20 mouse cellular contexts compared by ENCODE assay signal in genomic region chr10:89577666-89578065, GRCm38 (mm10). TPM values are rescaled to one million over a fixed set of nuclear protein-coding genes. Genes with fewer than 3 reads are reported as not detected.
"Had no signal": no experiment of that assay in that cellular context is flagged by ENCODE, and none has a peak within 500 bp of the region (broad histone marks: within the 10 kb centered on the region; RNA-seq: fewer than 3 reads in every experiment).

No protein-coding gene starts in this region.

- ATAC-seq: midbrain, embryonic 15.5 days had no signal

- DNase-seq: kidney, postnatal 10 days; kidney, postnatal 36 days; layer of hippocampus, postnatal 36 days; liver, embryonic 13.5 days; lung, adult 2 months; lung, postnatal 14 days; thymus, adult 2 months; thymus, postnatal 14 days; thymus, postnatal 4 days had no signal

RNA-seq across cellular contexts. Expression of gene Slc17a8, which starts 43.4 kb away (rescaled TPM):
- total RNA-seq: megakaryocyte, adult 5-6 weeks had no signal
- polyA plus RNA-seq: limb, embryonic 11.5 days; lung, adult 2 months; neural tube, embryonic 11.5 days; small intestine, adult 2 months; spleen, adult 2 months had no signal

RNA-seq across cellular contexts. Expression of gene Nr1h4, which starts 44.3 kb away (rescaled TPM):
- total RNA-seq: left cerebral cortex, adult 2 months; left cerebral cortex, postnatal 36 days; megakaryocyte, adult 5-6 weeks had no signal
- polyA plus RNA-seq: limb, embryonic 11.5 days; macrophage; midbrain, embryonic 12.5 days; neural tube, embryonic 11.5 days; neural tube, embryonic 14.5 days had no signal
